Mouse (Mus musculus) heart, adult 2 months (tissue): Measurements from ENCODE around the gene Rora.

ENCODE experiments used
- CTCF ChIP-seq: fragments of 200-600 bp; IDR thresholded peaks from 2 replicates; pipeline ENCODE4 v1.8.1; 2022; ENCODE audit warnings: antibody characterized with exemption, mild to moderate bottlenecking, moderate library complexity
- EP300 ChIP-seq: fragments of 200-500 bp; IDR thresholded peaks from 2 replicates; pipeline ENCODE4 v1.6.1; 2011; ENCODE audit warnings: low read depth, low read length, control low read depth; ENCODE audit not compliant: insufficient read depth
- POLR2A ChIP-seq: fragments of 200-500 bp; IDR thresholded peaks from 2 replicates; pipeline ENCODE4 v1.6.1; 2011; ENCODE audit warnings: mild to moderate bottlenecking, low read depth, low read length, control low read depth; ENCODE audit not compliant: insufficient read depth

DNA sequence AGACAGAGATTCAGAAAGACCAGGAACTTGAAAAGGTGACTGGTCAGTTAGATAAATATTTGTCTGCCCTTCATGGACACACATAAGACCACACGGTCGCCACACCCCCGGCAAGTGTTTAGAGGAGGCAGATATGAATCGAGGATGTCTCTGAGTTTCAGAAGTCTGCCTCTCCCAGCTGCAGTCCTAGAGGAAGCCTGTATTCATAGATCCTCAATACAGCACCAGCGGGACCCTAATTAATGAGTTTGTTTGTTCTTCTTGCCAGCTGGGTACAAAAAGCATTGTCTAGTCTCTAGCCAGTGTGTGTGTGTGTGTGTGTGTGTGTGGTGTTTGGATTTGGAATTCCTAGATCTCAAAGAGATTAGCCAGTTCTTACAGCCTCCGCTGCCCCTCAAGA lies 228.3 kb downstream of the Rora start:
- TF ChIP-seq POLR2A: no peak
- no peak for TF ChIP-seq CTCF
- TF ChIP-seq EP300: no peak
